Mouse (Mus musculus) myocyte (in vitro differentiated cells): ENCODE data around the gene H2afy2.

Experiments used
- CEBPB ChIP-seq: IDR thresholded peaks from 2 replicates; pipeline ENCODE4 v1.6.1; 2011; ENCODE audit warnings: mild to moderate bottlenecking, moderate library complexity; ENCODE audit not compliant: poor library complexity, insufficient read depth, severe bottlenecking
- E2F4 ChIP-seq: IDR thresholded peaks from one replicate; pipeline ENCODE4 v1.6.1; 2011; ENCODE audit warnings: mild to moderate bottlenecking, control low read depth, moderate library complexity; ENCODE audit not compliant: insufficient read depth
- MAX ChIP-seq: IDR thresholded peaks from one replicate; pipeline ENCODE4 v1.6.1; 2011; ENCODE audit warnings: low read depth, mild to moderate bottlenecking, control low read depth
- MYOD1 ChIP-seq, 3 experiments: IDR thresholded peaks; one replicate each; pipeline ENCODE4 v1.6.1; 2011; ENCODE audit warnings: control low read depth in 2 of 3, low read depth in 2 of 3, mild to moderate bottlenecking in 2 of 3, moderate library complexity in 1 of 3; ENCODE audit not compliant: insufficient read length in 2 of 3, control insufficient read depth in 1 of 3
- MYOG ChIP-seq, 3 experiments: IDR thresholded peaks; one replicate each; pipeline ENCODE4 v1.6.1; 2011; ENCODE audit warnings: control low read depth in 2 of 3, low read depth in 2 of 3, mild to moderate bottlenecking in 2 of 3; ENCODE audit not compliant: insufficient read length in 2 of 3, control insufficient read depth in 1 of 3, insufficient read depth in 1 of 3
- POLR2A ChIP-seq: IDR thresholded peaks from one replicate; pipeline ENCODE4 v1.6.1; 2011; ENCODE audit warnings: low read depth, mild to moderate bottlenecking, control low read depth, moderate library complexity; ENCODE audit not compliant: insufficient read length
- POLR2AphosphoS2 ChIP-seq: IDR thresholded peaks from one replicate; pipeline ENCODE4 v1.6.1; 2011; ENCODE audit warnings: low read depth, control low read depth; ENCODE audit not compliant: insufficient read length
- REST ChIP-seq: IDR thresholded peaks from one replicate; pipeline ENCODE4 v1.6.1; 2011; ENCODE audit warnings: mild to moderate bottlenecking, control low read depth, moderate library complexity; ENCODE audit not compliant: insufficient read depth, insufficient read length
- SRF ChIP-seq: IDR thresholded peaks from one replicate; pipeline ENCODE4 v1.6.1; 2011; ENCODE audit warnings: low read depth; ENCODE audit not compliant: control insufficient read depth, insufficient read length
- TCF12 ChIP-seq: IDR thresholded peaks from one replicate; pipeline ENCODE4 v1.6.1; 2011; ENCODE audit warnings: mild to moderate bottlenecking, control low read depth; ENCODE audit not compliant: poor library complexity, insufficient read depth, severe bottlenecking
- TCF3 ChIP-seq: IDR thresholded peaks from one replicate; pipeline ENCODE4 v1.6.1; 2011; ENCODE audit warnings: low read depth, control low read depth; ENCODE audit not compliant: insufficient read length
- USF1 ChIP-seq: IDR thresholded peaks from one replicate; pipeline ENCODE4 v1.6.1; 2011; ENCODE audit warnings: low read depth, mild to moderate bottlenecking, control low read depth, moderate library complexity

- TF ChIP-seq POLR2A, result no peak
- TF ChIP-seq TCF12, result no peak
- no peak for TF ChIP-seq MAX
- no peak for TF ChIP-seq USF1
- TF ChIP-seq POLR2AphosphoS2, result no peak
- no peak for TF ChIP-seq CEBPB
- TF ChIP-seq MYOG (IDR thresholded peaks at IDR 0.05; ENCODE audit: control insufficient read depth in 1 of 3, insufficient read depth in 1 of 3, insufficient read length in 2 of 3, low read depth in 2 of 3), result no peak
- TF ChIP-seq E2F4, result no peak
- no peak for TF ChIP-seq REST
- no peak for TF ChIP-seq SRF
- no peak for TF ChIP-seq TCF3
- no peak for TF ChIP-seq MYOD1 (IDR thresholded peaks at IDR 0.05; ENCODE audit: control insufficient read depth in 1 of 3, insufficient read length in 2 of 3, low read depth in 2 of 3)
These were observed 4.6 kb upstream of the H2afy2 start for GRCm38 (mm10) chr10:61788499-61788898.
